Mouse (Mus musculus): ENCODE results near the gene Dbndd2.

- TF ChIP-seq POLR2A (IDR thresholded peaks at IDR 0.05; ENCODE audit: control insufficient read depth, extremely low read depth, insufficient read depth, low read length, poor library complexity): no peak
- TF ChIP-seq CTCF (IDR thresholded peaks at IDR 0.05; ENCODE audit: borderline replicate concordance, control insufficient read depth, extremely low read depth, insufficient read depth, low read length, poor library complexity): no peak
Measured at GRCm38 (mm10) chr2:164456864-164457300, 29.0 kb upstream of the Dbndd2 start, which contains the start of gene Sys1.

All from thymus, adult 2 months (tissue).